8 mouse cellular contexts compared by ENCODE assay signal in the genomic region with DNA sequence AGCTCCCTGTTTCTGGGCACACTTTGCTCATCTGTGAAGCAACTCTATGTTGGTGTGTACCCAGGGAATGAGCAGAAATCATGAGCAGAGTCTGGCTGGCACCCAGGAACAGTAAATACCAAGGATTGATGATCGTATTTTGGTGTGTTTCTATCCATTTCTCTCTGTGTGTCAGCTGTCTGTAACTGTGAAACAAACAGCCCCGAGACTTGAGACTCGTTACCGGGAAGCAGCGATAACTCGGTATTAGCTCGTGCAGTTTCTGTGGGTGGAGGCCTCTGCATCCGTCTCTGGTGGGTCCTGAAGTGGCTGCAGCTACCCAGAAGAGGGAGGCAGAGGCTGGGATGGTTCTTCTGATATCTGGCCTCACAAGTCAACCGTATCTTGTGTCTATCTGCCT.
A peak's percentile ranks its signal among the peaks of the same experiment; 100 is the strongest.
DNase-seq lines count a peak whose midpoint lies in the region; ATAC-seq and TF ChIP-seq lines count a peak whose summit lies in the region.

No protein-coding gene starts in this region.

- DNase-seq in kidney, adult 2 months = no peak
- DNase-seq in hindbrain, postnatal 0 days (ENCODE audit: low spot score) = peak; percentile 43
- DNase-seq in spleen, adult 18-20 months = no peak
- DNase-seq in embryo, embryonic 9.5 days (ENCODE audit: extremely low spot score) = no peak
- no peak for DNase-seq in urinary bladder, postnatal 4 days (ENCODE audit: low spot score in 2 of 2)

- no peaks in the 10 kb centered on the region for H3K9me3 ChIP-seq in kidney, embryonic 16.5 days (ENCODE audit: low read length)
- H3K9me3 ChIP-seq in embryonic facial prominence, embryonic 13.5 days = no peaks in the 10 kb centered on the region
- no peaks in the 10 kb centered on the region for H3K9me3 ChIP-seq in hindbrain, postnatal 0 days (ENCODE audit: low read length)
- H3K9me3 ChIP-seq in midbrain, embryonic 16.5 days (replicated peaks; ENCODE audit: control insufficient read depth, low read length, poor library complexity, severe bottlenecking) = no peaks in the 10 kb centered on the region

- H3K27ac ChIP-seq in kidney, embryonic 16.5 days (ENCODE audit: low read length) = no peak overlapping the region
- H3K27ac ChIP-seq in kidney, adult 2 months (ENCODE audit: insufficient read depth, low read depth, low read length) = no peak overlapping the region
- H3K27ac ChIP-seq in embryonic facial prominence, embryonic 13.5 days = no peak overlapping the region
- peak overlapping the region; percentile 76 for H3K27ac ChIP-seq in hindbrain, postnatal 0 days
- peak overlapping the region; percentile 92 for H3K27ac ChIP-seq in midbrain, embryonic 16.5 days (ENCODE audit: low read length)

- WGBS in kidney, embryonic 16.5 days = 46% methylated on average over 9 of the region's 9 CpGs
- 49% methylated on average over 9 of the region's 9 CpGs for WGBS in kidney, adult 2 months
- WGBS in embryonic facial prominence, embryonic 13.5 days = 37% methylated on average over 9 of the region's 9 CpGs
- WGBS in hindbrain, postnatal 0 days = 15% methylated on average over 9 of the region's 9 CpGs
- 13% methylated on average over 9 of the region's 9 CpGs for WGBS in midbrain, embryonic 16.5 days

- H3K4me2 ChIP-seq in kidney, embryonic 16.5 days (replicated peaks; ENCODE audit: low read depth, low read length) = peak overlapping the region; percentile 56; the same call in 1 of the 2 replicates
- peak overlapping the region; percentile 62 for H3K4me2 ChIP-seq in embryonic facial prominence, embryonic 13.5 days
- H3K4me2 ChIP-seq in hindbrain, postnatal 0 days (ENCODE audit: low read depth, low read length) = peak overlapping the region; percentile 61
- peak overlapping the region; percentile 61 for H3K4me2 ChIP-seq in midbrain, embryonic 16.5 days (ENCODE audit: low read length)

- H3K4me1 ChIP-seq in kidney, embryonic 16.5 days (ENCODE audit: insufficient read depth, low read length) = peaks cover 38% of the 10 kb centered on the region
- H3K4me1 ChIP-seq in kidney, adult 2 months (ENCODE audit: control insufficient read depth, insufficient read depth, low read length) = no peaks in the 10 kb centered on the region
- peaks cover 52% of the 10 kb centered on the region for H3K4me1 ChIP-seq in embryonic facial prominence, embryonic 13.5 days
- peaks cover 25% of the 10 kb centered on the region for H3K4me1 ChIP-seq in hindbrain, postnatal 0 days (ENCODE audit: insufficient read depth, low read length)
- H3K4me1 ChIP-seq in midbrain, embryonic 16.5 days (ENCODE audit: control insufficient read depth, insufficient read depth, low read length) = peaks cover 54% of the 10 kb centered on the region

- no peak overlapping the region for H3K9ac ChIP-seq in kidney, embryonic 16.5 days (replicated peaks; ENCODE audit: low read length)
- peak overlapping the region; percentile 60; the same call in 1 of the 2 replicates for H3K9ac ChIP-seq in embryonic facial prominence, embryonic 13.5 days
- peak overlapping the region; percentile 35; the same call in 1 of the 2 replicates for H3K9ac ChIP-seq in hindbrain, postnatal 0 days (replicated peaks; ENCODE audit: low read length)
- H3K9ac ChIP-seq in midbrain, embryonic 16.5 days (ENCODE audit: low read depth, low read length) = peak overlapping the region; percentile 58

- no peak for TF ChIP-seq CTCF in kidney, adult 2 months (conservative IDR thresholded peaks at IDR 0.05; ENCODE audit: insufficient read depth, insufficient read length, low read depth, low read length)
- TF ChIP-seq CTCF in hindbrain, postnatal 0 days (IDR thresholded peaks at IDR 0.05; ENCODE audit: low read depth) = peak; percentile 52; the same call in 1 of the 2 replicates

- TF ChIP-seq POLR2A in kidney, adult 2 months (IDR thresholded peaks at IDR 0.05; ENCODE audit: low read depth, low read length) = no peak

- H3K4me3 ChIP-seq in kidney, embryonic 16.5 days (ENCODE audit: low read length) = no peak overlapping the region
- H3K4me3 ChIP-seq in kidney, adult 2 months (ENCODE audit: insufficient read depth, low read depth, low read length) = no peak overlapping the region
- peak overlapping the region; percentile 34; the same call in 1 of the 2 replicates for H3K4me3 ChIP-seq in embryonic facial prominence, embryonic 13.5 days
- H3K4me3 ChIP-seq in hindbrain, postnatal 0 days (ENCODE audit: low read length) = peak overlapping the region; percentile 27; the same call in 1 of the 2 replicates
- H3K4me3 ChIP-seq in midbrain, embryonic 16.5 days (ENCODE audit: low read depth, low read length) = peak overlapping the region; percentile 32

- H3K36me3 ChIP-seq in kidney, embryonic 16.5 days (ENCODE audit: insufficient read depth, low read length) = no peaks in the 10 kb centered on the region
- no peaks in the 10 kb centered on the region for H3K36me3 ChIP-seq in kidney, adult 2 months (ENCODE audit: control insufficient read depth, insufficient read depth, low read length)
- no peaks in the 10 kb centered on the region for H3K36me3 ChIP-seq in embryonic facial prominence, embryonic 13.5 days
- no peaks in the 10 kb centered on the region for H3K36me3 ChIP-seq in hindbrain, postnatal 0 days (ENCODE audit: insufficient read depth, low read length)
- no peaks in the 10 kb centered on the region for H3K36me3 ChIP-seq in midbrain, embryonic 16.5 days (ENCODE audit: control insufficient read depth, insufficient read depth, low read length)

- ATAC-seq in kidney, embryonic 16.5 days (ENCODE audit: low FRiP score, low TSS enrichment) = no peak
- no peak for ATAC-seq in embryonic facial prominence, embryonic 13.5 days (ENCODE audit: insufficient number of reproducible peaks, insufficient read depth, low FRiP score, low TSS enrichment, low read depth)
- peak; percentile 25; the same call in 1 of the 2 replicates for ATAC-seq in hindbrain, postnatal 0 days
- no peak for ATAC-seq in midbrain, embryonic 16.5 days

- peaks cover 45% of the 10 kb centered on the region for H3K27me3 ChIP-seq in kidney, embryonic 16.5 days (ENCODE audit: insufficient read depth, low read length)
- no peaks in the 10 kb centered on the region; the same call in 1 of the 2 replicates for H3K27me3 ChIP-seq in kidney, adult 2 months (replicated peaks; ENCODE audit: control insufficient read depth, insufficient read depth, low read length)
- no peaks in the 10 kb centered on the region for H3K27me3 ChIP-seq in embryonic facial prominence, embryonic 13.5 days
- H3K27me3 ChIP-seq in hindbrain, postnatal 0 days (ENCODE audit: insufficient read depth, low read length) = no peaks in the 10 kb centered on the region
- no peaks in the 10 kb centered on the region for H3K27me3 ChIP-seq in midbrain, embryonic 16.5 days (ENCODE audit: control insufficient read depth, insufficient read depth, low read depth, low read length)

Comparison
In these comparisons a context has a peak if more than half of its experiments do, and no peak if none do; other contexts are left out.
1. H3K27ac ChIP-seq: peak in hindbrain, postnatal 0 days (single experiment) and midbrain, embryonic 16.5 days (single experiment); none in kidney, embryonic 16.5 days (single experiment), kidney, adult 2 months (single experiment) and embryonic facial prominence, embryonic 13.5 days (single experiment).
2. H3K4me3 ChIP-seq: peak in embryonic facial prominence, embryonic 13.5 days (single experiment), hindbrain, postnatal 0 days (single experiment) and midbrain, embryonic 16.5 days (single experiment); none in kidney, embryonic 16.5 days (single experiment) and kidney, adult 2 months (single experiment).
3. Peak in every context shown above with its lines, with median percentiles within 50 percentile points of each other: H3K4me2 ChIP-seq.